Mouse (Mus musculus): ENCODE measurements around the gene Hs3st4.

The Hs3st4 gene

DNA sequence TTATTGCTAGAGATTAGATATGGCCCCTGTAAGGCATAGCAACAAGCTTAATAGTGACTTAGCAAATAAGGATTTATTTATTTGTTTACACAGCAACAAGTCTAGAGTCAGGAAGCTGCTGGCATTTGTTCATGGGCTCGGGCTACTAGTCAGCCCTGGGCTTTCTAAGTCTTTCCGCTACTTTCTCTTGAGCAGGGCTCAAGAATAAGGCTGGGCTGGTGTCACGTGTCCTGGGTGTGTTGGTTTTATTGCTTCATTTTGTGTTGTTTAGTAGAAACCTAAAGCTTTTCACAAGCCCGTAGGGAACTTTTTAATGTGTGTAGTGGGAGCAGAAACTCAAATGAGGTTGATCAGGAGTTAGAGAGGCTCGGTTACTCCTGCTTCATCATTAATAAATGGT lies 153.5 kb downstream of the Hs3st4 start:
- in situ Hi-C loops (cut with MboI): no loop called here

GRCm38 (mm10) chr7:124141229-124141628 lies 158.6 kb downstream of the Hs3st4 start:
- in situ Hi-C loops (cut with MboI): no loop called here

GRCm38 (mm10) chr7:124150901-124151300 lies 168.2 kb downstream of the Hs3st4 start:
- in situ Hi-C loops (cut with MboI): no loop called here

DNA sequence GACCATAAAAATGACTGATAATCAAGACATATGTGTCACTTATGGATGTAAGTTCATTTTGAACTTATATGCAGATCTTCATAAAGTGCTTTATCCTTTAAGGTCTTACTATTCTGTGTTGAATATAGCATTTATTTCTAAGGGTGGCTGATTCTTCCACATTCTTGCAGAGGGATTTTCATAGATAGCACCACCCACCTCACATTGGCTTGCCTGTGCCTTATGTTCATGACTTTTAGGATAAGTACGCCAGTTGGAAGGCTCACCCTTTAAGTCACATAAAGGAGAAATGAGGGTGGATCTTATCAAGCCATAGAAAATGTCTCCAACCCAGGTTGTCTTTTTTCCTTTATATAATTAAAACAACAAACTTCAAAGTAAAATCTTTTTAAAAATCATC lies 180.6 kb downstream of the Hs3st4 start:
- in situ Hi-C loops (cut with MboI): no loop called here

- in situ Hi-C loops (cut with MboI): no loop called here
Measured at GRCm38 (mm10) chr7:124166229-124166628, 183.6 kb downstream of the Hs3st4 start.

DNA sequence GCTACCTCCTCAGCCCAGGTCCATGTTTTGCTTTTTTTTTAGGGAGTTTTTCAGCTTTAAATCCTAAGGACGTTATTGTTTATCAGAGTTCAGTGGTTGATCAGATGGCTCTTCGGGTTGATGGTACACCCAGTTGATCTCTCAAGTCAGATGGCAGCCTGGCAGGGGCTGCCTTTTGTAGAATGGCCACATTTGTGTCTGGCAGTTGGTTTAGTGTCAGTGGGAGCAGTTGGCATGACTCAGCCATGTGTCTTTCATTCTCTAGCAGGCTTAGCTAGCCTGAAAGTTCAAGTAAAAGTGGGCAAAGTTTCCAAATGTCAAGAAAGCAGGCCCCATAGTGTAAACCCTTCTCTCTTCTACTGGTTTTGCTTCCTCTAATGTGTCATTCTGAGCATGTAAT lies 186.1 kb downstream of the Hs3st4 start:
- in situ Hi-C loops (cut with MboI): no loop called here

DNA sequence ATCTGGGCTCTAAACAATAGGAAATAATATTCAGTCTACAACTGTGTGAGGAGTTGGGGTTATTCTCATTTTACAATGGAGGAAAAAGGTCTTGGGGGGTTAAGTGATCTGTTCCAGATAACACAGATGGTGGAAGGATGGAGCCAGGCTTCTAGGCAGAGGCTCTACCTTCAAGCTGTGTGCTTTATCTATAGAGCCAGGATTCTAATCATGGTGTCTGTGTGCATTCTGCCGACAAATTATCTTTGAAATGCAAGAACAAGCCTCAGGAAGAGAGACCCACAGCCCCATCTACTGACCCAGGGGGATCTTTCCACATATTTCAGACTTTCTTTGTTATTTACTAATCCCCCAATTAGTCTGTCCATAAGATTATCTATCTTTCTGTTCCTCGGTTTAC lies 187.3 kb downstream of the Hs3st4 start:
- in situ Hi-C loops (cut with MboI): no loop called here

DNA sequence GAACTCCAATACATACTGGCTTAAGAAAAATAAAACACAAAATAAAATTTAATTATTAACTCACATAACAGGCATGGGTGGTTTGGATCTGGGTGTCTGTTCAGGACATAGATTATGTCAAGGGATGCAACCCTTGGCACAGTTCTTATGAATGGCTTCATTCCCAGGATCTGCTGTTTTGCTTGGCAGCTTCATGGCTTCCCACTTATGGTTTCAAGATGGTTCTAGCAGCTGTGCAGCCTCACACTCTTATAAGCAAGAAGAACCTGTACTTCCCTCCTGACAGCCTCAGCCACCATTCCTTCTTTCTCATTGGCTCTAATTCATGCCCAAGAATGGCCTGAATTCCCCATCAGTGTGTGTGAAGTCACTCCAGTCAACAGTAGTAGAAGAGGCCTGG lies 189.3 kb downstream of the Hs3st4 start:
- in situ Hi-C loops (cut with MboI): no loop called here

DNA sequence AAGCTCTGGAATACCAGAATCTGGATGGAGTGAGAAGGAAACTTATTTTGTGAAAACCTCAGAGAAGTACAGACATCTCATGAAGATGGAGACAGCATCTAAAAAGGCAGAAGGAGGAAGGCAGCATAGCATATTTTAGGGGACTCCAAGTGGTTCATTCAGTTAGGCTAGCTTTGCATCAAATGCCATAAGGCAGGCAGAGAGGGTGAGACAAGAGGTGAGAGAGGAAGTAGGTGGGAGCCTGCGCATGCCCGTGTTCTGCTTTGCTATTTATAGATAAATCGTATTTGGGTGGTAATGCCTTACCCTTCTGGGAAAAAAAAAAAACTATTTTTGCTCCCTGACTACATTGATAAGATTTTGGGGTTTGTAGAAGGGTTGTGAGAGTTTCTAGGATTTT lies 198.3 kb downstream of the Hs3st4 start:
- in situ Hi-C loops (cut with MboI): no loop called here

DNA sequence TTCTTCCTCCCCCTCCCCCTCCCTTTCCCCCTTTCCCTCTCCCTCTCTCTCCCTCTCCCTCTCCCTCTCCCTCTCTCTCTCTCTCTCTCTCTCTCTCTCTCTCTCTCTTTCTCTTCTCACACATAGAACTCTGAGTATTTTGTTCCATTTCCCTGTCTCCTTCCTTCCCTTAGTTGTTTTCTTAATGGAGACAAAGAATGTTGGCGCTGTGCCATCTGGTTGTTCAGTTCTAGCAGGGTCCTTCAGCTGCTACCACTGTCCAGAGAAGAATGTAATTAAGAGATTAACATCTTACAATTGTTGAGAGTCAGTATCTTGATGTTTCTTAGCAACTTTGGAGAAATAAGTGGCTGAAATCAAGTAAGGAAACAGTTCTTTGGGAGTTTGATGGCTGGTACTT lies 202.0 kb downstream of the Hs3st4 start:
- in situ Hi-C loops (cut with MboI): no loop called here

GRCm38 (mm10) chr7:124198811-124199570 lies 216.3 kb downstream of the Hs3st4 start:
- in situ Hi-C loops (cut with MboI): no loop called here

- in situ Hi-C loops (cut with MboI): no loop called here
Measured at GRCm38 (mm10) chr7:124216921-124217320, 234.3 kb downstream of the Hs3st4 start.

DNA sequence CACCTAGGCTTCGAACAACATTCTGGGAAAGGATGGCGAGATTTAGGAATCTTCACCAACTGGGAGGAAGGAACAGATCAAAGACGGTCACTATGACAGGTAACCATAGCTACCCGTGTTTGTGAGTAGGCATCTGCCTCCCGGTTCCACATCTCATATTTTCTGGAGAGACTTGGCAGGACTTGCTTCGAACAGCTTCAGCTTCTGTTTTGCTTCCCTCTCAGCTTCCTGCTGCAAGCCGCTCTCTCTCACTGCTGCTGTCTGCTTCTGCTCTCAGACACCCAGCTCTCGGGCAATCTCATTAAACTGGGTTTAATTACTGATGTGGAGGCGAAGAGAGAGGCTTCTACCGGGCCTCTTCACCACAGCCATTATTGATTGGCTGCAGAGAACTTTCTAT lies 237.9 kb downstream of the Hs3st4 start:
- in situ Hi-C loops (cut with MboI): no loop called here

GRCm38 (mm10) chr7:124237896-124238670 lies 255.4 kb downstream of the Hs3st4 start:
- in situ Hi-C loops (cut with MboI): no loop called here

DNA sequence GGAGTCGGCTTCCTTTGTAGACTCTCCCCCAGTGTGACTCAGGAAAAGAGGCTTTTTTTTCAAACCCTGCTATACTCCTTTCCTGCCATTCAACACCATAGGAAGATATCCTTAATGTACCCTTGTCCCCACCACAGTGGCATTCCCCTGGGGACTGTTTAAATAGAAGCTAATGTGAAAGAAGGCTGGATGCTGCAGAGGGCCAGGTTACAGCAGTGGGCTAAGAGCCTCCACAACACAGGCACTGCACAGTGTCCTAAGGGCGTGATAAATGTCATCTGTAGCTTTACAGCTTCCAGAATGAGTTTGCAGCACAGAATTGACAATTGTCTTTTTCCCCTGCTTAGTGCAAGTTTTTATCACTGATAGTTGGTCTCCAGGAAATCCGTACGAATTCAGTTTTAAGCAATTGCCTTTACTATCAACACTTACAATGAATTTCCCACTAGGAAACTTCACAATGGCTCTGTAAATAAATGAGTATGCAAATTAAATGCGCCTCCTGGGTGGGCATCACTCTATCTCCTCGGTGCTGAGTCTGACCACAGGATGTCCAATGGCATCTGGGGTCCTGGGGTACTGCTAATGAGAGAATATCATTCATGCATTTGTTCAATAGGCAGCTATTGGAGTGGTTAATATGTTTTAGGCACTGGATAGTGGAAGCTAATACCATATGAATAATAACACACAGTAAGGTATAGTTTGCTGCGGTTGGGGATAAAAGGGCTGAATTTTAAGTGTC lies 257.4 kb downstream of the Hs3st4 start:
- in situ Hi-C loops (cut with MboI): no loop called here

GRCm38 (mm10) chr7:124249838-124250237 lies 267.2 kb downstream of the Hs3st4 start:
- in situ Hi-C loops (cut with MboI): no loop called here

DNA sequence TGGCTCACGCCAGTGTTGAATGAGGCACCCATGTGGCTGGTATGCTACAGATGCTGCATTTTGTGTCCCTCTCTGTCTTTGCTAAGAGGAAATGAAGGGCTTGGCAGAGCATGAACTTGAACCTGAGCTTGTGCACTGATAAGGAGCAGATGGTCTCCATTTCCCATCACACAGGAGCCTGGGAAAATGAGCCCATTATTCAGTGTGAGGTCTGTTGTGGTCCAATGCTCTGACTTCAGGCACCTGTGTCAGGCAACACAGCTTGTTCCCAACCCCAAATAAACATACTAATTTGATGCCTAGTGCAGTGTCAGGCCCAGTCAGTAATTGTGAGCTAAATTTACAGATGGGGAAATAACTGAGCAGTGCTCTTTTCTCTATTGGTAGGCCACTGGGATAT lies 267.9 kb downstream of the Hs3st4 start:
- in situ Hi-C loops (cut with MboI): no loop called here

DNA sequence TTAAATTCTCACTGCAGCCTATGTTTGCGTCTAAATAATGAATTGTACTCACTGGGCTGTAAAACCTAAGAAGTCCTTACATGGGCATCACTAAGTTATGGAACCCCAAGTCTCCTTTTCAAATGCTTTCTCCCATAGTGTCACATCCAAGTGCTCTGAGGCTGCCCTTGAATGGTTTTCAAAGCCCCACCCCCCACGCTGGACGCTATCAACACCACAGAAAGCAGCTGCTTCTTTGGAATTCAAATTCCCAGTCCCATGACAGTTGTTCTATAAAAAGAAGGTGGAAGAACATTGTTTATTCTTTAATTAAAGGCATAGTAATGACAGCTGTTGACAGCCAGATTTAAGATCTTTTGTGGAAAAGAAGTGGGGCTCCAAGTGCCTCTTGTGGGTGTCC lies 275.8 kb downstream of the Hs3st4 start:
- in situ Hi-C loops (cut with MboI): no loop called here

- in situ Hi-C loops (cut with MboI): no loop called here
Measured at GRCm38 (mm10) chr7:124270734-124271133, 288.1 kb downstream of the Hs3st4 start.

- in situ Hi-C loops (cut with MboI): no loop called here
Measured at GRCm38 (mm10) chr7:124289873-124290272, 307.2 kb downstream of the Hs3st4 start.

- in situ Hi-C loops (cut with MboI): no loop called here
Measured at GRCm38 (mm10) chr7:124319451-124319850, 336.8 kb downstream of the Hs3st4 start.

DNA sequence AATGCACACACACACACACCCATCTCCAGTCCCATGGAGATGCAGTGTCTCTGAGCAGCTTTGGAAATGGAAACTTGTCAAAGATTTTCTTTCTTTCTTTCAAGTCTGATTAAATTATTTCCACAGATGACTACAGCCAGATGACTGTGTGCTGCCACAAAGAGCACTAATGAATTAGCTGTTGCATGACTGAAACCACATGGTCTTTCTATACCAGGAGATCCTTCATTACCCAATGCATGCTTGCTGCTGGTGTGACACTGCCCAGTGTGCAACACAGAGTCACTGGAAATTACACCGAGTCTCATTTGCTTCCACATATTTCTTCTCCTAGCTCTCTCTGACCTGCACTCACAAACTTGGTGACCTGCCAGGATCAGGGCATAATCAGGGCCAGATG lies 353.0 kb downstream of the Hs3st4 start:
- in situ Hi-C loops (cut with MboI): no loop called here

GRCm38 (mm10) chr7:124341510-124341909 lies 358.8 kb downstream of the Hs3st4 start:
- in situ Hi-C loops (cut with MboI): no loop called here
